Mouse (Mus musculus): ENCODE measurements around the gene Zbed3.

DNA sequence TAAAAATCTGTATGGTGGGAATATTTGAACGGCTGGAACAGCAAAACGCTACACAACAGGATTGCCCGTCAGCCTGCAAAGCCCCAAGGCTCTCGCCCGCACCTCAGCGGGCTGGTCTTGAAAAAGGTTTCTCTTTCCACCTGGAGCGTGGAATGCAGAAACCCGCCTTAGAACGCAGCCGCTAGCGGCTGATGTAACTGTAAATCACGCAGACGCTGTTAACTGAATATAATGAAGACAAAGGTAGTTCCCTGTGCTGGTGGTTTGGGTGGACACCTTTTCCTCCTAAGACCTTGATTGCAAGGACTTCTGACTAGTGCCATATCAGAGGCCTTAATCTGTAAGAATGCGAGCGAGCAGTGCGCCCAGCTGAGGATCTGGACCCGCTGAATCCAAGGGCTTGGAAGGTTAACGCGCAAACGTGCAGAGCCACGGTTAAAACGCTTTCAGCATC lies 1.2 kb downstream of the Zbed3 start:
- TF ChIP-seq POLR2A (IDR thresholded peaks at IDR 0.05; ENCODE audit: insufficient read depth, low read length) (no peak), EP300 (IDR thresholded peaks at IDR 0.05; ENCODE audit: insufficient read depth, low read depth, low read length) (no peak)
